Mouse (Mus musculus) adrenal gland, adult 18-20 months (tissue): Measurements from ENCODE around the gene Mcrip2. TPM values are rescaled to one million over a fixed set of nuclear protein-coding genes. Genes with fewer than 3 reads are reported as not detected.

Source experiments
- DNase-seq, 2 experiments: peaks; one replicate each; pipeline ENCODE4 v3.0.0; 2021 to 2022; ENCODE audit warnings: low spot score in 2 of 2
- total RNA-seq, 2 experiments: library from RNA; stranded (reverse); gene quantifications; 1 replicate in 1 of 2; 2 replicates in 1 of 2; pipeline ENCODE4 v1.2.3; 2021

Mcrip2 gene
- total RNA-seq, 2 experiments from 2014 or later = 302 to 373 TPM

- no peak for DNase-seq
Measured at GRCm38 (mm10) chr17:25835816-25836215, 32.7 kb downstream of the Mcrip2 start.

- DNase-seq = no peak
Measured at GRCm38 (mm10) chr17:25835301-25835700, 33.3 kb downstream of the Mcrip2 start.

GRCm38 (mm10) chr17:25834595-25835222 lies 33.9 kb downstream of the Mcrip2 start:
- DNase-seq = no peak

GRCm38 (mm10) chr17:25833961-25834594 lies 34.5 kb downstream of the Mcrip2 start:
- no peak for DNase-seq

GRCm38 (mm10) chr17:25833291-25833663 lies 35.3 kb downstream of the Mcrip2 start, which contains the start of gene Stub1:
Gene Stub1, minus strand, starts transcription at chr17:25833404.
- peak; percentile 85 to 88 for DNase-seq

GRCm38 (mm10) chr17:25832436-25833290 lies 35.9 kb downstream of the Mcrip2 start:
- DNase-seq = peak; percentile 99

GRCm38 (mm10) chr17:25831451-25832281 lies 36.9 kb downstream of the Mcrip2 start:
- DNase-seq = no peak

- DNase-seq = no peak
Measured at GRCm38 (mm10) chr17:25830806-25831431, 37.6 kb downstream of the Mcrip2 start.

- no peak for DNase-seq
Measured at GRCm38 (mm10) chr17:25830200-25830753, 38.3 kb downstream of the Mcrip2 start.

- no peak for DNase-seq
Measured at GRCm38 (mm10) chr17:25829558-25830017, 39.0 kb downstream of the Mcrip2 start.

- peak; percentile 70 to 77 for DNase-seq
Measured at GRCm38 (mm10) chr17:25828712-25829557, 39.6 kb downstream of the Mcrip2 start, which contains the start of gene Jmjd8. Gene Jmjd8, plus strand, starts transcription at chr17:25828867.

GRCm38 (mm10) chr17:25828223-25828594 lies 40.4 kb downstream of the Mcrip2 start:
- no peak for DNase-seq

GRCm38 (mm10) chr17:25827546-25828222 lies 40.9 kb downstream of the Mcrip2 start:
- no peak for DNase-seq

GRCm38 (mm10) chr17:25827011-25827410 lies 41.6 kb downstream of the Mcrip2 start:
- DNase-seq = no peak

- DNase-seq = no peak
Measured at GRCm38 (mm10) chr17:25825984-25826570, 42.5 kb downstream of the Mcrip2 start.

- DNase-seq = no peak
Measured at GRCm38 (mm10) chr17:25825311-25825710, 43.3 kb downstream of the Mcrip2 start.

- DNase-seq = no peak
Measured at GRCm38 (mm10) chr17:25824362-25825142, 44.0 kb downstream of the Mcrip2 start.
